In genomic region chr8:10512105-10512504, GRCm38 (mm10) we compare ENCODE assay signal across 17 mouse cellular contexts.
"Had no signal": no experiment of that assay in that cellular context is flagged by ENCODE, and none has a peak within 500 bp of the region (broad histone marks: within the 10 kb centered on the region; RNA-seq: fewer than 3 reads in every experiment).

No protein-coding gene starts in this region.

- H3K9ac ChIP-seq: liver, embryonic 12.5 days; liver, embryonic 14.5 days; lung, embryonic 14.5 days; midbrain, embryonic 12.5 days; neural tube, embryonic 12.5 days; stomach, embryonic 15.5 days had no signal

- H3K4me2 ChIP-seq: liver, embryonic 12.5 days; lung, embryonic 14.5 days; midbrain, embryonic 12.5 days; neural tube, embryonic 12.5 days; stomach, embryonic 15.5 days had no signal

- H3K4me1 ChIP-seq: liver, embryonic 12.5 days; midbrain, embryonic 12.5 days; neural tube, embryonic 12.5 days; stomach, embryonic 15.5 days had no signal

- ATAC-seq: liver, embryonic 12.5 days; midbrain, embryonic 16.5 days had no signal

- H3K9me3 ChIP-seq: liver, embryonic 12.5 days; midbrain, embryonic 10.5 days; midbrain, embryonic 12.5 days; neural tube, embryonic 12.5 days; stomach, embryonic 15.5 days had no signal

- H3K4me3 ChIP-seq: liver, embryonic 12.5 days; midbrain, embryonic 10.5 days; midbrain, embryonic 12.5 days; myocyte; neural tube, embryonic 12.5 days; stomach, embryonic 15.5 days had no signal

- H3K36me3 ChIP-seq: liver, embryonic 12.5 days; midbrain, embryonic 10.5 days; midbrain, embryonic 12.5 days; neural tube, embryonic 12.5 days; stomach, embryonic 15.5 days had no signal

- H3K27ac ChIP-seq: liver, embryonic 12.5 days; liver, embryonic 14.5 days; midbrain, embryonic 10.5 days; midbrain, embryonic 12.5 days; neural tube, embryonic 12.5 days; stomach, embryonic 15.5 days; stomach, postnatal 0 days had no signal

- H3K27me3 ChIP-seq: liver, embryonic 12.5 days; midbrain, embryonic 12.5 days; neural tube, embryonic 12.5 days; stomach, embryonic 15.5 days had no signal

- DNase-seq: lung, adult 18-20 months; lung, embryonic 14.5 days; lung, postnatal 10 days; lung, postnatal 4 days; midbrain, embryonic 14.5 days; thymus, adult 18-20 months; thymus, postnatal 14 days; thymus, postnatal 36 days had no signal
